Mouse (Mus musculus) liver, adult 2 months (tissue): Measurements from ENCODE around the gene Reps1.

ENCODE experiments used
- CTCF ChIP-seq: fragments of 200-500 bp; IDR thresholded peaks from 2 replicates; pipeline ENCODE4 v1.5.1; 2011; ENCODE audit warnings: low read depth, low read length, control low read depth
- POLR2A ChIP-seq: fragments of 200-500 bp; IDR thresholded peaks from 2 replicates; pipeline ENCODE4 v1.6.1; 2011; ENCODE audit warnings: low read length, control low read depth; ENCODE audit not compliant: insufficient read depth; ENCODE audit errors: extremely low read depth

- peak; percentile 30; the same call in 1 of the 2 replicates for TF ChIP-seq CTCF
- TF ChIP-seq POLR2A: peak; percentile 46; the same call in 1 of the 2 replicates
Observed at GRCm38 (mm10) chr10:18022741-18023347, 32.8 kb upstream of the Reps1 start, which contains the start of gene Abracl.
